Mouse (Mus musculus) erythroblast, embryonic 14.5 days (primary cell): ENCODE measurements around the gene Syt7. TPM values are rescaled to one million over a fixed set of nuclear protein-coding genes. Genes with fewer than 3 reads are reported as not detected.
A peak's percentile ranks its signal among the peaks of the same experiment; 100 is the strongest.

Source experiments
- H3K27me3 ChIP-seq: 2 replicates; pipeline ENCODE4 v1.6.1; 2012; ENCODE audit warnings: inconsistent platforms; ENCODE audit not compliant: control insufficient read depth
- H3K36me3 ChIP-seq: 2 replicates; pipeline ENCODE4 v1.6.1; 2012; ENCODE audit warnings: mild to moderate bottlenecking, inconsistent platforms; ENCODE audit not compliant: control insufficient read depth
- H3K4me1 ChIP-seq: 2 replicates; pipeline ENCODE4 v1.6.1; 2012; ENCODE audit warnings: inconsistent platforms; ENCODE audit not compliant: control insufficient read depth
- H3K4me3 ChIP-seq: replicated peaks from 2 replicates; pipeline ENCODE3; 2012; ENCODE audit warnings: moderate library complexity, mild to moderate bottlenecking, inconsistent platforms
- H3K9me3 ChIP-seq: 2 replicates; pipeline ENCODE4 v1.6.1; 2012; ENCODE audit warnings: low read length, inconsistent platforms, mixed read lengths; ENCODE audit not compliant: control insufficient read depth
- GATA1 ChIP-seq: IDR thresholded peaks from 2 replicates; pipeline ENCODE4 v1.6.1; 2012; ENCODE audit warnings: low read length, inconsistent platforms, mixed read lengths
- TAL1 ChIP-seq: IDR thresholded peaks from 3 replicates; pipeline ENCODE4 v1.6.1; 2012; ENCODE audit warnings: low read length, inconsistent platforms, mixed read lengths
- polyA plus RNA-seq: library from polyadenylated mRNA; stranded (reverse); fragments of >175 nt; gene quantifications from 2 replicates; pipeline ENCODE4 v1.2.3, GENCODE M21; 2012

Gene Syt7
- not detected in 2 replicates for polyA plus RNA-seq

DNA sequence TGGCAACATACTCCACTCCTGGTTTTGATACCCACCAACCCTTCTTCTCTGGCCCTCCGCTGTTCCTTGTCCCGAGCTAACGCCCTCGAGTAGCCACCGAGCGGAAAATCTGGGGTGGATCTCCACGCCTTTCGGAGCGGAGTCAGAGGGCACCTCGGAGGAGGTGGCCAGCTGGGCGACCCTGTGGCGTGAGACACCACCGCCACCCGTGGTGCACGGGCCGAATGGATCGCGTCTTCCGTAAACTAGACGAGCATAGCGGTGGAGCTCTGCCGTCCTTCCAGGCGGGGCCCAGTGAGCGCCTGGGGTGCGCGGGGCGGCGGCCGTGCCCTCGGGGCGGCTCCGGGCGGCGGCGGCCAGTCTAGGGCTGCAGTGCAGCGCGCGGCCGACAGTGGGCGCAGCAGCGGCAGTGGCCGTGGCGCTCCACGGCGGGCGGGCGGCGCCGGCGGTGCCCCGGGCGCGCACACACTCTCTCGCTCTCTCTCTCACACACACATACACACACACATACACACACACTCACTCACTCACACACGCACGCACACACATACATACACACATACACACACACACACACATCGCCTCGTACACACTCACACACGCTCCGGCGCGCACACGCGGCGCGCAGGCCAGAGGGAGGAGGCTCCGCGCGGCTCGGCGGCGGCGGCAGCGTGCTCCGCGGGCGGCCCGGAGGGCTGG lies at the start of gene Syt7:
Gene Syt7, plus strand, starts transcription at position 476 of the 699 bp plus-strand sequence.
- no peak for TF ChIP-seq GATA1
- no peak for TF ChIP-seq TAL1
- peaks cover 7% of the 10 kb centered on the region for H3K4me1 ChIP-seq
- H3K4me3 ChIP-seq, result peak within 1 kb of the TSS; percentile 54
- H3K9me3 ChIP-seq, result no peaks in the 10 kb centered on the region; the same call in 1 of the 2 replicates
- no peaks in the 10 kb centered on the region for H3K36me3 ChIP-seq
- H3K27me3 ChIP-seq, result peaks cover 58% of the 10 kb centered on the region

DNA sequence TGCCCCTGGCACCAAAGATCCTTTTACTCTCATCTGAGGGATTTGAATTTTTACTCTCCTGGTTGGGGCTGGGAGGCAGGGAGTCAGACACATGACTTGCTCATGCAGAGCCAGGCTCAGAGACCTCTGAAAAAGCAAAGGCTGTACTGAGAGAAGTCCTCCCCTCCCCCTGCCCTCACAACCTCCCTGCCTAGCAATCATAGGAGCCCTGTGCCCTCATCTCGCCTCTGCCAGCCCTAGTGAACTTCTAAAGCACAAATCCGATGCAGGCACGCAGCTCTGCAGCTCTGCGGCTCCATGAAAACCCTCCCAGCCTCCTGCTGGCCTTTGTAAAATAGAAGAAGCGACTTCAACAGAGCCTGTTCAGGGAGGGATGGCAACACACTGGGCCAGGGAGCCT lies 49.6 kb upstream of the Syt7 start:
- H3K4me1 ChIP-seq, result no peaks in the 10 kb centered on the region
- H3K36me3 ChIP-seq, result no peaks in the 10 kb centered on the region
- no peak overlapping the region for H3K4me3 ChIP-seq
- no peaks in the 10 kb centered on the region for H3K9me3 ChIP-seq
- H3K27me3 ChIP-seq, result peaks cover 4% of the 10 kb centered on the region; the same call in 1 of the 2 replicates
- no peak for TF ChIP-seq GATA1

DNA sequence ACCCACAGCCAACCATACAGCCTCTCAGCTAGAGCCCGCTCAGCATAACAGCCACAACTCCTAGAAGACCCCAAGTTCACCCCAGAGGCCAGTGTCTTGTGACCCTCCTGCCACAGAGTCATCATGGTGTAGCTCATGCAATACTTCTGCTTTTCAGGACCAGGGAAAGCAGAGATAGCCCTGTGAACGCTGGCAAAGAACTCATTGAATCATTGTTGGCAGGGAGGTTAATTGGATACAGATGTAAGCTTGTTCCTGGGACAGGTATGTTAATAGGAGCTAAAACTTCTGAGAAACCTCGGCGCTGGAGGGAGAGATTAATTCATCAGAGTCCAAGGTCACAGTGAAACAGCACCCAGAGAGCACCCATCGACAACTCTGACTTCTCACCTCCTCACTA lies 48.2 kb upstream of the Syt7 start:
- Histone ChIP-seq H3K36me3 (no peaks in the 10 kb centered on the region), H3K27me3 (peaks cover 7% of the 10 kb centered on the region; the same call in 1 of the 2 replicates), H3K4me1 (no peaks in the 10 kb centered on the region; the same call in 1 of the 2 replicates), H3K4me3 (no peak overlapping the region), H3K9me3 (no peaks in the 10 kb centered on the region)
- no peak for TF ChIP-seq GATA1

DNA sequence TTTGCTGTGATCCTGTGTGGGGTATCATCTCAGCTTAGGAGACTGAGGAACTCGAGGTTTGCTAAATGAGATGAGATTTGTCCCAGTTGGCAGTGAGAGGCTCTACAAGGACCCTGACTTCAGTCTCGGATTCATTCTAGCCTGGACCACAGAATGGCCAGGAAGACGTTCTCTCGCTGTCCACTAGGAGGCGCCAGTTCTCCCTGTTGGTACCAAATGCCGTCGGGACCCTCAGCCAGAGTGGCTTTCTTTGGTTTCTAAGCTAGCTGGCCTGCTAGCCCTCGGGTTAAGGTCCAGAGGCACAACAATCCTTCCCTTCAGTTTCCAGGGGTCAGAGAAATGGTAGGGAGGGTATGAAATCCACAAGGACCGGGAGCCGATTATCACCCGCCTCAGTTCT lies 47.7 kb upstream of the Syt7 start:
- Histone ChIP-seq H3K9me3 (no peaks in the 10 kb centered on the region), H3K27me3 (peaks cover 7% of the 10 kb centered on the region; the same call in 1 of the 2 replicates), H3K4me1 (no peaks in the 10 kb centered on the region; the same call in 1 of the 2 replicates), H3K4me3 (no peak overlapping the region), H3K36me3 (no peaks in the 10 kb centered on the region)
- TF ChIP-seq GATA1 (no peak), TAL1 (no peak)

DNA sequence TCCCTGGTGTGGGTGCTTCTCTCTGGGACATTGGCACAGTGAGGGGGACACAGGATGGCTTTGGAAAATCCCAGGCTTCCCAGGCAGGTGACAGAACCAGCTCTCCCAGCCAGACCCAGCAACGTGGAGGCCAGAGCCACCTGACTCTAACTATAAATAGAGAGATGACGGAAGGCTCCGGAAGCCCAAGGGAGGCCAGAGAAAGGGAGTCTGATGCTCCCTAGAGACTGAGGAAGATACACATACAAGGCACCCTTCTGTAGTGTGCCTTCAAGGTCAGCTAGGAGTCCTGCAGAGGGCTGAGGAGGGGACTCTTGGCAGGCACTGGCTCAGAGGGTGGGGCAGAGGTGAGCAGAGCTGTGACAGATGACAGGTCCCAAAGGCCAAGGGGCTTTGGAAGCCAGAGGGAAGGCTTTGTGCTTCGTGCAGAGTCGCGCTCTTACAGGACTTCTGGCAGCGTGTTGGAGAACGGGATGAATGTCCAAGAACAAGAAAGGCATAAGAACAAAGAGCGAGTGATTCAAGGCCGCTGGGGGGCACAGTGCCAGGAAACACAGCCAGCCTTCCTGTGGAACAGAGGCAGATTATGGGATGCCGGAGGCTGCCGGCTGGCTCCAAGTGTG lies 47.0 kb upstream of the Syt7 start:
- TF ChIP-seq TAL1 (no peak), GATA1 (no peak)
- Histone ChIP-seq H3K9me3 (no peaks in the 10 kb centered on the region), H3K36me3 (no peaks in the 10 kb centered on the region), H3K27me3 (peaks cover 7% of the 10 kb centered on the region; the same call in 1 of the 2 replicates), H3K4me3 (no peak overlapping the region), H3K4me1 (no peaks in the 10 kb centered on the region; the same call in 1 of the 2 replicates)

DNA sequence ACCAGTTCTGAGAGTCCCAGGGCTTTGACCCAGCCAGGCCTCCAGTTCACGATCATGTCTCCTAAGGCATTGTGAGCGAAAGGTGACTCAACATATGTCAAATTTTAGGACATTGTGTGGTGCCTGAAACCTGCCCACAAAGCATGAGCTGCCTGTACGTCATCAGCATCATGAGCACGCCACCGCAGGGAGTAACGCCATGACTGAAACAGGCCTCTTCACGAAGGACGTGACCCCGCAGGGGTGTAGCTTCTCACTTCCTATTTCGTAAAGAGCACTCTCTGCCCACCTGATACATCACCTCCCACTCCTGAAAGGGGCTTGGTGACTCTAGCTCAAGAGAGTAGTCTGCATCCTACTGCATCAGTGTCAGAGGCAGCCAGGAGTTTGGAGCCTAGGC lies 45.0 kb upstream of the Syt7 start:
- no peak for TF ChIP-seq TAL1
- TF ChIP-seq GATA1, result no peak
- Histone ChIP-seq H3K4me3 (no peak overlapping the region), H3K9me3 (no peaks in the 10 kb centered on the region), H3K4me1 (no peaks in the 10 kb centered on the region; the same call in 1 of the 2 replicates), H3K27me3 (peaks cover 7% of the 10 kb centered on the region; the same call in 1 of the 2 replicates), H3K36me3 (no peaks in the 10 kb centered on the region)

DNA sequence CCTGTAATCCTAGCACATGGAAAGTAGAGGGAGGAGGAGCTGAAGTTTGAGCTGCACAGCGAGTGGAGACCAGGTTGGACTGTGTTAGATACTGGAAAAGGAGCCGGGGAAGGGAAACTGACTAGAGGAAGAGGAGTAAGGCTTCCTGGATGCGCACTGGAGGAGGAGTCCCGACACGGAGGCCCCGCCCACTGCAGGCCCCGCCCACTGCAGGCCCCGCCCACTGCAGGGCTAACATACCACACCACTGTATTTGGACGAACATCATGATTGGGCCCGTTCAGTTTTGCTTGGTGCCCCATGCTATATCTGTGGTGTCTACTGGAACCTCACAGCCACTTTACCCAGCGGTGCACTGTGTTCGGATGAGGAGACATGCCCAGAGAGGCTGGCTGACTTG lies 43.2 kb upstream of the Syt7 start:
- TF ChIP-seq GATA1 (no peak), TAL1 (no peak)
- Histone ChIP-seq H3K9me3 (no peaks in the 10 kb centered on the region), H3K36me3 (no peaks in the 10 kb centered on the region), H3K4me1 (no peaks in the 10 kb centered on the region; the same call in 1 of the 2 replicates), H3K4me3 (no peak overlapping the region), H3K27me3 (peaks cover 7% of the 10 kb centered on the region; the same call in 1 of the 2 replicates)

DNA sequence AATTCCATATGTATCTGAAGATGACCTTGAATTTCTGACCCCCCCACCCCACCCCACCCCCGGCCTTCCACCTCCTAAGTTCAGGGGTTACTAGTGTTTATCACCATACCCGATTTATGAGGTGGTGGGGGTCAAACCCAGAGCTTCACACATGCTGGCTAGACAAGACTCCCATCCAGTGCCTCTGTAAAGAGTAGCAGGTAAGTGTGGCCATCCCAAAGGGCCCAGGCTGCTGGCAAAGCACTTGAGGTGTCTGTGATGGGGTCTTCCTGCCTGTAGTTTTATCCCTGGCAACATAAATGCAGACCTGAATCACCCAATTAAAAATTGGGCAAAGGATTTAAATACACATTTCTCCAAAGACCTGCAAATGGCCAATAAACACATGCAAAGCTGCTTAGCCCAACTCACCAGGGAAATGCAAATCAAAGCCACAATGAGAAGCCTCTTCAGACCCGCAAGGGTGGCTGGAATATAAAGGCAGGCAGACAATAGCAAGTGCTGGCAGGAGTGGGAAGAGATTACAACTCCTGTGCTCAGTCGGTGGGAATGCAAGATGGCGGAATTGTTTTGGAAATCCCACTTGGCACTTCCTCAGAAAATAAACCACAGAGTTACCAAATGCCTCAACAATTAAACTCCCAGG lies 41.1 kb upstream of the Syt7 start:
- Histone ChIP-seq H3K27me3 (peaks cover 4% of the 10 kb centered on the region; the same call in 1 of the 2 replicates), H3K4me3 (no peak overlapping the region), H3K9me3 (no peaks in the 10 kb centered on the region), H3K4me1 (no peaks in the 10 kb centered on the region; the same call in 1 of the 2 replicates), H3K36me3 (no peaks in the 10 kb centered on the region)
- TF ChIP-seq GATA1 (no peak), TAL1 (no peak)

DNA sequence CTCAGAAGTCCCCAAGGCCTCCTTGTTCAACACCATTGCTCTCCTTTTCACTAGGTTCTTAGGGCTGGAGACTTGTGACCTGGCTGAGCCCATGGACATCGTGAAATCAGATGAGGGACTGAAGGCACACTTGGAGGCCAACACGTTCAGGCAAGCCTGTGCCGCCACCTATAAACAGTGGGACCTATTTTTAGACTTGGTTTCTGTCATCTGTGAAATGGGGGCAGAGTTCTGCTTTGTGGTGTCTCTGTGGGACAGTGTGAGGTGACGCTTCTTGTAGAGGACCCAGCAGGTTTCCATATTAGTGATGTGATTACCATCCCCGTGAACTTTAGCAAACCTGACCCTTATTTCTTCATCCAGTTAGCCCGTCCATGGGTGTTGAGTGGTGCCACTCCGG lies 36.7 kb upstream of the Syt7 start:
- TF ChIP-seq GATA1 (no peak), TAL1 (no peak)
- no peaks in the 10 kb centered on the region for H3K9me3 ChIP-seq
- no peaks in the 10 kb centered on the region for H3K36me3 ChIP-seq
- H3K4me1 ChIP-seq, result no peaks in the 10 kb centered on the region
- H3K27me3 ChIP-seq, result no peaks in the 10 kb centered on the region
- no peak overlapping the region for H3K4me3 ChIP-seq
